Mouse (Mus musculus) embryo, embryonic 9.5 days (tissue): Measurements from ENCODE around the gene Inhbe.

ENCODE experiments used
- DNase-seq: peaks from one replicate; pipeline ENCODE4 v3.0.0-alpha.2; 2017; ENCODE audit errors: extremely low spot score

Gene Inhbe

DNA sequence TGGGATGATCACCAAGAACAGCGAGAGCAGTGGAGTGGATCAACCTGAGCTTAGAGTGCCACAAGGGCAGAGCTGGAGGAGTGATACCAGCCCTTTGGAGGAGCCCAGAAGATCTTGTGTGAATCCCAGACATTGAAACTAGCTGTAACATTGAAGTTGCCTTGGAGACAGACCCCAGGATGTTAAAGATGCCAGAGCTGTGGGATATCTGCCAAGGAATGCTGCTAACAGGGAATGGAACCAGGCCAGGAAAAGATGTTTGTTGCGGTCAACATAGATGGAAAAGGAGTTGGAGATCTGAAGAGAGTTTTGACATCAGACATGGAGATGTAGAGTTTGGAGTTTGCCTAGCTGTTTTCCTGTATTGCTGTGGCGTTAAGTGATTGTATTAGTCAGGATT lies 8.0 kb downstream of the Inhbe start:
- DNase-seq: no peak

- no peak for DNase-seq
Measured at GRCm38 (mm10) chr10:127343029-127343428, 11.2 kb downstream of the Inhbe start.

- peak; percentile 88 for DNase-seq
Measured at GRCm38 (mm10) chr10:127341891-127342639, 12.1 kb downstream of the Inhbe start, which contains the start of gene Gli1. Gene Gli1, minus strand, starts transcription at chr10:127341974.

DNA sequence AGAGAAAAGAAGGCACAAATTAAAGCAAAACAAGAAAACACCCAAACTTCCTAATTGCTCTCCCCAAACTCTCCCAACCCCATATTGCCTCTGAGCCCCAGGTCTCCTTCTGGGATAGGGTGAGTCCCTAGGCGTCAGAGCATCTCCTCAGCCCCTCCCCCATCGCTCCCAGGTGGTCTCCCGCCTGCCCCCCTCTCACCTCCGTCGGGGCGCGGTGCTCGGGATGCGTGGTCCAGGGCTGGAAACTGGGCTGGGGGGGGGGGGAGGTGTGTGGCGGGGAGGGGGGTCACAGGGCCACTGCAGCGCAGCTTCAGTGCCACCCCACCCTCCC lies 12.9 kb downstream of the Inhbe start:
- peak; percentile 69 for DNase-seq

- DNase-seq: peak; percentile 84
Measured at GRCm38 (mm10) chr10:127340577-127341359, 13.4 kb downstream of the Inhbe start.

DNA sequence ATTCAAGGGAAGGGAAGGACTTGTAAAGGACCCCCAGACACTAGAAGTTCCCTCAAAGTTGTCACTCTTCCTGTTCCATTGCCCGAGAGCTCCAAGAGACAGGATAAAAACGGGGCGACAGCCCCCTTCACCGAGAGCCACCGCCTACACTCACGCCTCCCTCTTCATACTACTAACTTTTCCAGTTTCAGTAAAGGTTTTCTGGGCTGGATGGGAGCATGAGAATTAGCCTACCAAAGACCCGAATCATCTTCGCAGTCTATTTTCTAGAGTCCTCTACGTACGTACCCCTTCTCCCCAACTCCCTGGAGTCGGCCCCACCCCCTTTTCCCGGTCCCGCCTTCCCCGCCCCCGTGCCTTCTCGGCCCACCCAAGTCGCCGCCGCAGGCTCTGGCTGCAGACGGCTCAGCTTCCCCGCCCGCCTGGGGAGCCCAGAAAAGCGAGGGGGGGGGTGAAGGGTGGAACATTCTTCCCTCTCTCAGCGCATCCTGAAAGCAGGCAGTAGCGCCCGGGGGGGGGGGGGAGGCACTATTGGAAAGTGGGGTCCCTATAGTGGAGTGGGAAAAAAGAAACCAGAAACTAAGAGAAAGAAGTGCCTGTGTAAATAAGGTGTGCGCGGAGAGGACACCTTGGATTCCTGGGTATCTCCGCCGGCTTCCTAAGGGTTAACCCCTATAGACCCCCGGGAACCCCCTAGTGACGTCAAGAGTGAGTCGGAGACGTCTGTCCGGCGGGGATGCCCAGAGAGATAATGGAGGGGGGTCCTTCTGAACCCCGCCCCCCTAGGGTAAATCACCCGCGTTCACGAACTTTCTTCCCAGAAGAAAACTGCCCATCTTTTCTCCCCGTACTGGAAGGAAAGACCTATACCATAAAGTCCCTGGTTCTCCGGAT lies 14.3 kb downstream of the Inhbe start:
- peak; percentile 89 for DNase-seq

DNA sequence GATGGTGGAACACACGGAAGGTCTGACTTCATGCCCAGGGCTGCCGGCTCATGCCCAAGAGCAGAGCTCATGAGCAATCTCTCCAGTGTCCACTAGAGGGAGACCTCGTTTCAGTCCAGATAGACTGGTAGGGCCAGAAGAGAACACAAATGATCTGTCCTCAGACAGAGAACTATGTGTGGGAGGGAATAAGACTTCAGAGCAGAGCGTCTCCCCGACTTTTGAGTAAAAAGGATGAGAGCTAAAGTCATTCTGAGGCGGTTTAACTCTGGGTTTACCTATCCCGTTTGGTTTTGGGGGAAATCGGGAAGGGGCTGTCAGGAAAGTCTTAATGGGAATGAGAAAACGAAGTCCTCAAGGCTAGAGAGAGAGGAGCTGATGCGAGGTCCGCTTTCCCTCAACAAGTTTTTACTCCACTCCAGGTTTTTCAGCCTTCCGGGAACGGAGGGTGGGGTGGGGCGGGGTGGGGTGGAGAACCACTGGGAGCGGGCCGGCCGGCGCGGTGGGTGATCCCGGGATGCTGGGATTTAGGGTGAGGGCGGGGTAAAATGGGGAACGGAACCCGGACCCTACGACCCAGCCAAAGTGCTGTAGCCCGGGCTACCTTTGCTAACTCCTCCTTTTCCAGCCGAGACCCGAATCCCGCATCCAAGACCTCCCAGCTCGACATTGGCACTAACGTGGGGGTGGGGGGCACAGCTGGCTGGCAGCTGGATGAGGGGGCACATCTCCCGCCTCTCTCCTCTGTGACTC lies 15.1 kb downstream of the Inhbe start:
- peak; percentile 91 for DNase-seq

GRCm38 (mm10) chr10:127337536-127338099 lies 16.6 kb downstream of the Inhbe start:
- no peak for DNase-seq

DNA sequence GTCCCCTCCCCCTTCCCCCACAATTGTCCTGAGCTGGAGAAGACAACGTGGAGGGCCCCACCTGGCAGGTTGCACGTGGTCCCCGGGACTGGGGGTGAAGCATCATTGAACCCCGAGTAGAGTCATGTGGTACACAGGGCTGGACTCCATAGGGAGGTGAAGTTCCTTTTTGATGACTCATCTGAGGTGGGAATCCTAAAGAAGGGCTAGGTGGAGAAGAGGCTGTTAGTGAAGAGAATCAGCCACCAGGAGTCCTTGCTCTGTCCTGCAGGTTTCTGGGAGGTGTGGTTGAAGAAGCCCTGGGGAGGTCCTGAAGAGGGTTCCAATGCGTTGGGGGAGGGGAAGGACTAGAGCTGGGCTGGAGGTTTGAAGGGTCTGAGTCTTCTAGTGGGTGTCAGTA lies 17.3 kb downstream of the Inhbe start:
- DNase-seq: no peak

GRCm38 (mm10) chr10:127335271-127335670 lies 18.9 kb downstream of the Inhbe start:
- no peak for DNase-seq

DNA sequence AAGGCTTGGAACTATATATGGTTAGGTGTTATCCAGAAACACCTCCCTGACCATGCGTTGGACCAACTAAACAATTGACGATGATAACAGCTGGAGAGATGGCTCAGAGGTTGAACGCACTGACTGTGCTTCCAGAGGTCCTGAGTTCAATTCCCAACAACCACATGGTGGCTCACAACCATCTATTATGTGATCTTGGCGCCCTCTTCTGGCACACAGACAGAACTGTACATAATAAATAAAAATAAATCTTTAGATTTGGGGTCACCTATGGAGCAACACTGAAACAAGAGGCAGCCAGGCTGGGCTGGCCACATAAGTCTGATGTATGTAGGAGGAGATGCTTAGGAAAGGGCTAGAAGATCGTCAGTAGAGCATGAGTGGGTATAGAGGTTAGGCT lies 21.1 kb downstream of the Inhbe start:
- DNase-seq: no peak

DNA sequence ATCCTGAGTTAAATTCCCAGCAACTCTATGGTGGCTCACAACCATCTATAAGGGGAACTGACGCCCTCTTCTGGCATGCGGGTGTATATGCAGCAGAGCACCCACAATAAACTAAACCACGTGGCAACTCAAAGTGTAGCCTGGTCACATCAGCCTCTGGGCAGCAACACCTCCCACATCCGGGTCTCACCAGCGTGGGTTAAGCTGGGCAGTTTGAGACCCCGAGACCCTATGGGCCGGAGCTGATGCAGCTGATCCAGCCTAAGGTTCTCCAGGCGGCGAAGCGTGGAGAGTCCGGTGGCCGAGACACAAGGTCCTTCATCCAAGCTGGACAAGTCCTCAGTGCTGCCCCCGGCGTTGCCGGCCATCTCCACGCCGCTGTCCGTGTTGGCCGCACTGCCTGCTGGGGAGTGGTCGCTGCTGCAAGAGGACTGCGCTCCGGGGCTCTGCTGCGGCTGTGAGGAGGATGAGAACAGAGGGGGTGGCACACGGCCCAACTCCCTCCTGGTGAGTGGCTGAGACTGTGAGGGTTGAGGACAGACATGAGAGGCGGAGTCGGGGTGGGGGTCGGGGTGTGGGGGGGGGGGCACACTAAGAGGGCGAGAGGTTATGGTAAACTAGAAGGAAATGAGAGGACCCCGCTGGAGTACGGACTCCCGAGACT lies 21.9 kb downstream of the Inhbe start:
- peak; percentile 48 for DNase-seq

DNA sequence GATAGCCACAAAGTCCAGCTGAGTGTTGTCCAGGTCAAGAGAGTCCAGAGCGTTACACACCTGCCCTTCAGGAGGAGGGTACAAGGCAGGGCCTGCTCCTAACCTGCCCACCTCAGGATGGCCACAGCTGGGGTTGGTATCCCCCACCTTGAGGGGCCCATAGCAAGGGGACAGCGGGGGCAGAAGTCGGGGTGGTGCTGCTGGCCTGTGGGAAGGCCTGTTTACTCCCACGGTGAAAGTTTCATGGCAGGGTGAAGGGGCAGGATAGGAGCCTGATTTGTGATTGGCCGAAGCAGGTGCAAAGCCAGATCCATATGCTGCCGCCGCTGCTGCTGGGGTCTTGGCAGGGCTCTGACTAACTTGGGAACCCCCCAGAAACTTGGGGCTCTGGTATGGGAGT lies 24.0 kb downstream of the Inhbe start:
- no peak for DNase-seq

DNA sequence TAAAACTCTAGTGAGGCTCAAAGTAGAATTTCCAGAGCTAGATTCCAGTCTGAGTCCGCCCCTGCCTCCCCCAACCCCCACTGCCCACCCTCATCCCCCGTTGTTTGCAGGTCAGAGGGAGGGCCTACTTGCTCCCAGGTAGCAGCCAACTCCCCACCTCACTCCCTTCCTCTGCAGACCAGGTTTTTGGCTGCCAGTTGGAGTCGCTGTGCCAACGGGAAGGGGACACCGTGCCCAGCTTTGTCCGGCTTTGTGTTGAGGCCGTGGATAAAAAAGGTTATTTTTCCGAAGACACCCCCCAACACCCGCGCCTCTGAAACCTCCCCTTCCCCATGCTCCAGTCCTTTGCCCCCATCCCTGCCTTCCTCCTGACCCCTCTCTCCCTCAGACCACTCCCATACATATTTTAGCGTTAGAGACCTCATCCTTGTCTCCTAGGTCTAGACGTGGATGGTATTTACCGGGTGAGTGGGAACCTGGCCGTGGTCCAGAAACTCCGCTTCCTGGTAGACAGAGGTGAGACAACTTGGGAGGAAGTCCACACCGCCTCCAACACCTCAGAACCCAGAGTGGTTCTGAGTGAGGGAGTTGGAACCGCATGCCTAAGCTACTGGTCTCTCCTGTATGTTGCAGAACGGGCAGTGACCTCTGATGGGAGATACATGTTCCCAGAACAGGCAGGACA lies 26.6 kb downstream of the Inhbe start:
- no peak for DNase-seq

GRCm38 (mm10) chr10:127326828-127327227 lies 27.4 kb downstream of the Inhbe start:
- DNase-seq: no peak

- peak; percentile 52 for DNase-seq
Measured at GRCm38 (mm10) chr10:127326017-127326801, 28.0 kb downstream of the Inhbe start.

GRCm38 (mm10) chr10:127325454-127326016 lies 28.7 kb downstream of the Inhbe start:
- no peak for DNase-seq

- peak; percentile 67 for DNase-seq
Measured at GRCm38 (mm10) chr10:127324495-127324894, 29.7 kb downstream of the Inhbe start.
